Mouse (Mus musculus): ENCODE results near the gene Ackr4.

- TF ChIP-seq EP300 (IDR thresholded peaks at IDR 0.05; ENCODE audit: low read depth), result no peak
- TF ChIP-seq CTCF (IDR thresholded peaks at IDR 0.05; ENCODE audit: low read depth), result no peak
Measured at GRCm38 (mm10) chr9:104034718-104035117, 92.0 kb downstream of the Ackr4 start.

Data from heart, postnatal 0 days (tissue).